Mouse (Mus musculus) kidney, adult 18-20 months (tissue): Measurements from ENCODE around the gene Flcn.

ENCODE experiments used
- DNase-seq: peaks from one replicate; pipeline ENCODE4 v3.0.0; 2021

Flcn gene

GRCm38 (mm10) chr11:59759626-59760025 is 50.2 kb downstream of the Flcn start:
- no peak for DNase-seq

- DNase-seq: peak; percentile 26
These were observed 50.6 kb downstream of the Flcn start for GRCm38 (mm10) chr11:59759178-59759577.

DNA sequence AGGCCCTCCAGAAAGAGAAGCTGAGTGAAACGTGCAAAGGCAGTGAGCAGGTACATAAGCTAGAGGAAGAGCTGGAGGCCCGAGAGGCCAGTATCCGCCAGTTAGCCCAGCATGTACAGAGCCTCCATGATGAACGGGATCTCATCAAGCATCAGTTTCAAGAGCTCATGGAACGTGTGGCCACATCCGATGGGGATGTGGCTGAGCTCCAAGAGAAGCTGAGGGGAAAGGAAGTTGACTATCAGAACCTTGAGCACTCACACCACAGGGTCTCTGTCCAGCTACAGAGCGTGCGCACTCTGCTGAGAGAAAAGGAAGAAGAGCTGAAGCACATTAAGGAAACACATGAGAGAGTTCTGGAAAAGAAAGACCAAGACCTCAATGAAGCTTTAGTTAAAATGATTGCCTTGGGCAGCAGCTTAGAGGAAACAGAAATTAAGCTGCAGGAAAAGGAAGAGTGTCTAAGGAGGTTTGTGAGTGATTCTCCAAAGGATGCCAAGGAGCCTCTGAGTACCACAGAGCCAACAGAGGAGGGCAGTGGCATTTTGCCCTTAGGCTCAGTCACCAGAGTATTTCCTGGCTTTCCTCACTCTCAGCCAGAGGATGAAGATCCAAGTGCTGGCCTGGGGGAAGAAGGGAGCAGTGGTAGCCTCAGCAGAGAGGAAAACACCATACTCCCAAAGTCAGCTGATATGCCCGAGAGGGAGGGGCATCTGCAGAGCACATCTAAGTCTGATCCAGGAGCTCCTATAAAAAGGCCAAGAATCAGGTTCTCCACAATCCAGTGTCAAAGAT is 51.4 kb downstream of the Flcn start:
- no peak for DNase-seq

GRCm38 (mm10) chr11:59756351-59756750 is 53.5 kb downstream of the Flcn start:
- no peak for DNase-seq

DNA sequence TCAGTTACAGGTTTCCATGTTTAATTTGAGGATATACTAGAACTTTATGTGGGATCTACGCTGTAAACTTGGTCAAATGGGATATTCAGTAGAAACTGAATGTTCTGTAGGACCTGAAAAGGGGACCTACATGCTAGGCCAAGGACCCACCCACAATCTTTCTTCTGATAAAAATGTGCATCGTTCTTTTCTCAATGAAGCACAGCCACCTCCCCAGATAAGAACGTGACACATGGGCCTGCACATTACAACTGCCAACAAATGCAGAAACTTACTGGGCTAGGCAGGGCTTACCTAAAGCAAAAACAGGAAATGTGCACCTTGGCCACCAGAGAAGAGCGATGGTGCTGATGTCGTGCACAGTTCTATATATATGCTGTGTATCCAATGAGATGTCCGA is 55.3 kb downstream of the Flcn start:
- DNase-seq: no peak

DNA sequence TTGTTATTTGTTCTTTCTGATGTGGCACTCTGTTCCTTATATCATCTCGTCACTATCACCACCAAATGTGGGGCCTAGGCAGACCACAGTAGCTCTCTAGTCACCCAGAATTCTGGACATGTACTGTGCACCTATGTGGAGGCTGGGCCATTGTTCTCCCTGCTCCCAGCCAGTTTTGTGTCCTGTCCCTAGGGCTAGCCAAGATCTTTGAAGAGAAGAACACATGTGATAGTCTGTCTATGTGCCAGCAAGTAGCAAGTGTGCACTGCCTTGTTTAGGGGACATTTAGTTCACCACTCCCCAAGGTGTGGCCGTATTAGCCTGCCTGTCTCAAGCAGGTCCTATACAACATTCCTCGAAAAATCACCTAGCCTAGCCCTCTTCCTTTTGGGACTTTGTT is 60.8 kb downstream of the Flcn start:
- no peak for DNase-seq

- DNase-seq: peak; percentile 72
These were observed 63.2 kb downstream of the Flcn start for GRCm38 (mm10) chr11:59746614-59747013.

GRCm38 (mm10) chr11:59745851-59746250 is 64.0 kb downstream of the Flcn start:
- no peak for DNase-seq

GRCm38 (mm10) chr11:59744374-59744773 is 65.4 kb downstream of the Flcn start:
- no peak for DNase-seq

DNA sequence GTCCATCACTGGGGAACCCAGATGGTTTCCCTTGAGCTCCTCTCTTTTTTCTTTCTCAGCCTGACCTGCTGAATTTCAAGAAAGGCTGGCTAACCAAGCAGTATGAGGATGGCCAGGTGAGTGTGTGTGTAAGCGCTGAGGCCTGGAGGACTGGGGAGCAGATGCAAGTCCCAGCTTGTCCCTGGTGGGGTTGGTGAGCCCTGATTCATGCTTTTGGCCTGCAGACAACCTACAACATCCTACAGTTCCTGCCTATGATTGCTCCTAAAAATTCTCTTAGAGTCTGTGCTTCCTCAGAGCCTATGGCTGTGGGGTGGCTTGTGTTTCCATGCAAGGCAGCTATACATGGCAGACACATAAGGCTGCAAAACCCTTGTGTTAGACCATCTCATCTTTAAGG is 66.1 kb downstream of the Flcn start:
- no peak for DNase-seq

- no peak for DNase-seq
These were observed 66.5 kb downstream of the Flcn start for GRCm38 (mm10) chr11:59743307-59743706.

- DNase-seq: no peak
These were observed 67.9 kb downstream of the Flcn start for GRCm38 (mm10) chr11:59741915-59742314.
